Mouse (Mus musculus): ENCODE results near the gene Gm3448. TPM values are rescaled to one million over a fixed set of nuclear protein-coding genes. Genes with fewer than 3 reads are reported as not detected.
"Not testable (repeated sequence)": the region's sequence is repeated elsewhere in the genome, so short reads cannot be mapped to it uniquely, and the experiment has no call there.

The Gm3448 gene
- polyA plus RNA-seq, 1 experiment from 2014 or later, result 2.7 TPM

DNA sequence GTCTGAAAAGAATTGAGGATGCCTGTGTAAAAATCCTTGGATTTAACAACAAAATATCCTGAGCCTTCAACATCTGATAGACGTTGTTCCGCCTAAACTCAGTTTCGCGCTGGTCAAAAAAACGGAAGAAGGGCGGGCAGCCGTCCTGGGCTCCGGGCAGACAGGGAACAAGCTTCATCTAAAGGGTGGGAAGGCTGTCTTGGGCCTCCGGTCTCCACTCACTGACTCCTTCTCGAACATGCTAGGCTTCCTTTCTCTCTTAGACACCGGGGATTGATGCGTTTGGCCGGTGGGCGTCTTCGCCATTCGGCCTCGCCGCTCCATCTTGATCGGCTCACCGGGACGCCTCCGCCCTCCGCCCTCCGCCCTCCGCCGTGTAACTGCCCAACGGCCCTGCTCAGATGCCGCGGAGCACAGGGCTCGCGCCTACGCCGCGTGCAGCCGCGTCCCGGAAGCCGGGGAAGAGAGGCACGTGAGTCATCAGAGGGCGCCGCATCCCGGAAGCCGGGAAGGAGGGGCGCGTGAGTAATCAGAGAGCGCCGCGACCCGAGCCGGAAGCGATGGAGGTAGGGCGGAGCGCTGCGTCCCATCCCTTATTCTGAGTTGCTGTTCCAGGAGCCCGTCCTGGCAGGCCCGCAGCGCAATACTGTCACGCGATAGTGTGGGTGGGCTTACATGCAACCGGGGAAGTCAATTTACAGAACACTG lies 31.5 kb downstream of the Gm3448 start, which contains the start of gene Gm3435:
TSS of gene Gm3435 (plus strand) at position 471 of the 708 bp plus-strand sequence.
- not testable (repeated sequence) for H3K9ac ChIP-seq (ENCODE audit: low read depth, low read length); H3K27ac ChIP-seq (ENCODE audit: low read length); H3K4me3 ChIP-seq (ENCODE audit: low read depth, low read length); H3K27me3 ChIP-seq (ENCODE audit: control insufficient read depth, insufficient read depth, low read depth, low read length); H3K36me3 ChIP-seq (ENCODE audit: control insufficient read depth, insufficient read depth); H3K4me1 ChIP-seq (ENCODE audit: control insufficient read depth, low read depth, low read length); H3K9me3 ChIP-seq (replicated peaks; ENCODE audit: control insufficient read depth, low read length); H3K4me2 ChIP-seq (ENCODE audit: low read depth, low read length)
- WGBS (ENCODE audit: insufficient replicate concordance), result no CpG with 5 or more reads among the region's 60 CpGs
- ATAC-seq (ENCODE audit: low read depth), result peak; percentile 98

DNA sequence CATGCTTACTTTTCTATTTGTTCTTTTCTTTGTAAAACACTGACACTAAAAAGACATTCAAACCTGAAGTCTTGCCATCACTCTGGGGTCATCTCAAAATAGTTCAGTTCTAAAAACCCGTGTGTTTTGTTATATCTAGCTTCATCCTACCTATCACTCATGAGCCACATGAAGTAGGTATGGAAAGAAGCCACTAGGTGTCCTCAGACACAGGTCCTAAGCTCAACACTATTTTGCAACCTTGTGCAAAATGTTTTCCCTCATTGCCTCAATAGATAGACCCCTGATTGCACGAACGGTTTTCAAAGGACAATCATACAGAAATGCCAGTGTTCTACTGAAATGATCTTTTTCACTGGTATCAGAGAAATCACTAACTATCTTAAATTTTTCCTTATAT lies 32.2 kb downstream of the Gm3448 start:
- not testable (repeated sequence) for H3K4me3 ChIP-seq (ENCODE audit: low read depth, low read length)
- no CpG with 5 or more reads among the region's 3 CpGs for WGBS (ENCODE audit: insufficient replicate concordance)
- peak; percentile 32 for ATAC-seq (ENCODE audit: low read depth)

DNA sequence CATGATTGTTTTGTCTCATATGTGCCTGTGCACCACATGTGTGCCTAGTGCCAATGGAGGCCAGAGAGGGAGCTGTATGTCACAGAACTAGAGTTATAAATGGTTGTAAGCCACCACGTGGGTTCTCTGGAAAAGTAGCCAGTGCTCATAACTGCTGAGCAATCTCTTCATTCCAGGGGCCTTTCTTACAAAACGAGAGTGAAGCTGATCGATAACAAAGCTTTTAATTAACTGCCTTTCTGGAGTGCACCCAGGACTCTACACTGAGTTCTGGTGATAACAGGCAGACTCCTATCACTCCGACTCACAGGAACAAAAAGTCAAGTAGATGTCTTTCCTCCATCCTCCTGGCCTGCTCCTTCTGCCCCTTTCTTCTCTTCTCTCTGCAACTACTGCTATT lies 41.3 kb downstream of the Gm3448 start:
- not testable (repeated sequence) for H3K4me1 ChIP-seq (ENCODE audit: control insufficient read depth, low read depth, low read length); H3K4me3 ChIP-seq (ENCODE audit: low read depth, low read length); H3K9ac ChIP-seq (ENCODE audit: low read depth, low read length); H3K9me3 ChIP-seq (replicated peaks; ENCODE audit: control insufficient read depth, low read length); H3K36me3 ChIP-seq (ENCODE audit: control insufficient read depth, insufficient read depth); H3K4me2 ChIP-seq (ENCODE audit: low read depth, low read length); H3K27me3 ChIP-seq (ENCODE audit: control insufficient read depth, insufficient read depth, low read depth, low read length); H3K27ac ChIP-seq (ENCODE audit: low read length)
- ATAC-seq (ENCODE audit: low read depth), result peak; percentile 76
- WGBS (ENCODE audit: insufficient replicate concordance), result no CpG with 5 or more reads among the region's 4 CpGs

More for the DNA sequence above, 32.2 kb downstream of the Gm3448 start:
- H3K36me3 ChIP-seq (ENCODE audit: control insufficient read depth, insufficient read depth); H3K4me2 ChIP-seq (ENCODE audit: low read depth, low read length); H3K4me1 ChIP-seq (ENCODE audit: control insufficient read depth, low read depth, low read length); H3K9ac ChIP-seq (ENCODE audit: low read depth, low read length); H3K27me3 ChIP-seq (ENCODE audit: control insufficient read depth, insufficient read depth, low read depth, low read length); H3K27ac ChIP-seq (ENCODE audit: low read length); H3K9me3 ChIP-seq (replicated peaks; ENCODE audit: control insufficient read depth, low read length): not testable (repeated sequence)

DNA sequence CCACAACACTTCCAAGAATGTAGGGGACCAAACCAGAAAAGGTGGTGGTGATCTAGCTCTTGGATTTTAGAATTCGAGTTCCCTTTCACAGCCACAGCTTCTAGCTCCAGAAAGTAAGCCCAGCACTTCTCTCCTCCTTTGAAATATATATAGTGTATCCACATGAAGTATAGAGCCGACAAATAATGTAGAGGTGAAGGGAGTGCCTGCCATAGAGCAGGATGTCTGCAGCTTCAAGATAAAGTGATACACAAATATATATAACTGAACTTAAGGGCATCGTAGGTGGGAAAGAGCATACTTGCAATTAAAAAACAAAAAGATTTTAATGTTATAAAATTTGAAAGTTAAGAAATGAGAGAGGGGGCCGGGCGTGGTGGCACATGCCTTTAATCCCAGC lies 47.2 kb downstream of the Gm3448 start:
- not testable (repeated sequence) for H3K36me3 ChIP-seq (ENCODE audit: control insufficient read depth, insufficient read depth); H3K27ac ChIP-seq (ENCODE audit: low read length); H3K9me3 ChIP-seq (replicated peaks; ENCODE audit: control insufficient read depth, low read length); H3K27me3 ChIP-seq (ENCODE audit: control insufficient read depth, insufficient read depth, low read depth, low read length); ATAC-seq (ENCODE audit: low read depth); H3K4me2 ChIP-seq (ENCODE audit: low read depth, low read length); H3K9ac ChIP-seq (ENCODE audit: low read depth, low read length); H3K4me3 ChIP-seq (ENCODE audit: low read depth, low read length); H3K4me1 ChIP-seq (ENCODE audit: control insufficient read depth, low read depth, low read length)
- WGBS (ENCODE audit: insufficient replicate concordance), result no CpG with 5 or more reads among the region's 5 CpGs

DNA sequence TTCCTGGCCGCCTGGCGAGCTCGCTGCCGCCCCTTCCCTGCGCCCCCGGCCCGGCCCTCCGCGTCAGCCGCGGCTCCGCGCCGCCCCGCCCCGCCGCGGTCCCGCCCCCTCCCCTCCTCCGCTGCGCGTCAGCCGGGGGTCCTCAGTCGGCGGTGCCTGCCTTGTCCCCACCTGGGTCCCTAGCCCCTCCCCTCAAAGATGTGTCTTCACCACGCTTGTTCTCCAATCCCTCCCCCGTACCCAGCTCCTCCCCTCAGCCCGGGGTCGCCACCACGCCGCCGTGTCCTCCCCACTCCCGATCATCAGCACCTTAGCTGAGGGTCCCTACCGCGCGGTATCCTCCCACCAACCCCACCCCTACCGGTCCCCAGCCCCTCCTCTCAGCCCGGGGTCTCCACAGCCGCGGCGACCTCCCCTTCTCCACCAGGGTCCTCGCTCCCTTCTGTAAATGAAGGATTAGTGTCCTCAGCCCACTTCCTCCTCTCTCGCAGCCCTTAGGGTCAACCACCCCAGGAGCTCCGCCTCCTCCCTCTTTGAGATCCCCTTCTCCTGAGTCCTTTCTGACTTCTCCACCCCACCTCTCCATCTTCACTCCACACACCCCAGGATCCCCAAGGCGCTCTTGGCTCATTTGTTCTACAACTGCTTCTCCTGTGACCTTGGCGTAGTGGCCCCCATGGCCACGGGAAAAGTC lies 48.1 kb downstream of the Gm3448 start:
- peak; percentile 52 for ATAC-seq (ENCODE audit: low read depth)

DNA sequence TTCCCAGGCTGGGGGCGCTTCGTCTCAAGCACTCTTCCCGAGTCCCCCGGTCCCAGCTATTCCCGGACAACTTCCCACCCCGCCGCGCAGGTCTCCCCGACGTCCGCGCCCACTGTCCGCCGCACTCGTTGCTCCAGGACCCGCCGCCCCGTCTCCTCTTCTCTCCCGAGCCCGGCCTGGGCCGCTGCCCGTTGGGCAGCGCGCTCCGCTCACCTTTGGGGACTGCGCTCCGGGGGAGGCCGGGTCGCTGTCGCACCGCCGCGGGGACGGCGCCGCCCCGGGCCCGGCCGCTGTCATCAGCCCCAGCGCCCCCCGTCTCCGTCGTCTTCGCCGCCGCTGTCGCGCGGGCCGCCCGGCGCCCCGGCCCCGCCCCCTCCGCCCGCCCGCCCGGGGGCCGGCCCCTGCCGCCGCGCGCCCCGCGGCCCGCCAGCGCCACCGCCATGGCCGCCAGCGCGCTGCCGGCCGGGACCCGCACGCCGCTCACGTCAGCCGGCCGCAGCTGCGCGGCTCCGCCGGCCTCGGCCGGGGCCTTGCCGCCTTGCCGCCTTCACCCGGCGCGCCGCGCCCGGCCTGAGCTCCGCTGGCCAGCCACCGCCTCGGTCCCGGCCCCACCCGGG lies 48.7 kb downstream of the Gm3448 start:
- no CpG with 5 or more reads among the region's 98 CpGs for WGBS (ENCODE audit: insufficient replicate concordance)
- not testable (repeated sequence) for H3K9ac ChIP-seq (ENCODE audit: low read depth, low read length); H3K27ac ChIP-seq (ENCODE audit: low read length); H3K9me3 ChIP-seq (replicated peaks; ENCODE audit: control insufficient read depth, low read length); H3K4me3 ChIP-seq (ENCODE audit: low read depth, low read length); H3K4me1 ChIP-seq (ENCODE audit: control insufficient read depth, low read depth, low read length); H3K36me3 ChIP-seq (ENCODE audit: control insufficient read depth, insufficient read depth); H3K4me2 ChIP-seq (ENCODE audit: low read depth, low read length); H3K27me3 ChIP-seq (ENCODE audit: control insufficient read depth, insufficient read depth, low read depth, low read length)
- ATAC-seq (ENCODE audit: low read depth), result peak; percentile 81

More for the DNA sequence above, 48.1 kb downstream of the Gm3448 start:
- H3K9me3 ChIP-seq (replicated peaks; ENCODE audit: control insufficient read depth, low read length); H3K36me3 ChIP-seq (ENCODE audit: control insufficient read depth, insufficient read depth); H3K4me3 ChIP-seq (ENCODE audit: low read depth, low read length); H3K27ac ChIP-seq (ENCODE audit: low read length); H3K4me1 ChIP-seq (ENCODE audit: control insufficient read depth, low read depth, low read length); H3K9ac ChIP-seq (ENCODE audit: low read depth, low read length); H3K27me3 ChIP-seq (ENCODE audit: control insufficient read depth, insufficient read depth, low read depth, low read length); H3K4me2 ChIP-seq (ENCODE audit: low read depth, low read length): not testable (repeated sequence)
- no CpG with 5 or more reads among the region's 47 CpGs for whole genome bisulfite sequencing (ENCODE audit: insufficient replicate concordance)

DNA sequence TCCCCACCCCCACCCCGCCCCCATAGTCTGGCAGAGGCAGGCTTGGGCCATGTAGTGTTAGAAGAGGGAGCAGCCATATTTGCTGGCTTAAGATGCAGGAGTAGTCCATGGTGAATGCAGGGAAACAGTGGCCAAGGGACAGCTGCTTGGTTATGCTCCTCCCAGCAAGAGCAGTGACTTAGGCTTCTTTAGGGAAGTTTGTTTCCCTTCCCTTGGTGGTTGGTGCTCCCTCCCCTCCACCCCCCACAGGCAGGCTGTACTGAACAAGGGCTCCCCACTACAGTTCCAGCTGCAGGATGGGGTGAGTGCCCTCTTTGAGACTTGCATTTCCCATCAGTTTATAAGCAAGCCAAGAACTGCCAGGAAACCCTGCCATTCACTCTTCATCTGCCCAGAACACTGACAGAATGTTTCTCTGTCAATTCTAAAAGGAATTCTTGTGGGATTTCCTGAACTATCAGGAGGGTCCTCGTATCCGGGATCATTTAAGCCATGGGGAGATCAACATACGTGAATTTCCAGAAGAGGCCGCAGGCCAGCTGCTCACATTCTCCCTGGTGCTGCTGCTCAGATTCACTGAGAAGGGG lies 51.1 kb downstream of the Gm3448 start:
- not testable (repeated sequence) for H3K36me3 ChIP-seq (ENCODE audit: control insufficient read depth, insufficient read depth); H3K4me2 ChIP-seq (ENCODE audit: low read depth, low read length); H3K27me3 ChIP-seq (ENCODE audit: control insufficient read depth, insufficient read depth, low read depth, low read length); H3K9ac ChIP-seq (ENCODE audit: low read depth, low read length); H3K27ac ChIP-seq (ENCODE audit: low read length); H3K9me3 ChIP-seq (replicated peaks; ENCODE audit: control insufficient read depth, low read length); H3K4me3 ChIP-seq (ENCODE audit: low read depth, low read length); ATAC-seq (ENCODE audit: low read depth); H3K4me1 ChIP-seq (ENCODE audit: control insufficient read depth, low read depth, low read length)
- WGBS (ENCODE audit: insufficient replicate concordance), result 83% methylated on average over 4 of the region's 5 CpGs

DNA sequence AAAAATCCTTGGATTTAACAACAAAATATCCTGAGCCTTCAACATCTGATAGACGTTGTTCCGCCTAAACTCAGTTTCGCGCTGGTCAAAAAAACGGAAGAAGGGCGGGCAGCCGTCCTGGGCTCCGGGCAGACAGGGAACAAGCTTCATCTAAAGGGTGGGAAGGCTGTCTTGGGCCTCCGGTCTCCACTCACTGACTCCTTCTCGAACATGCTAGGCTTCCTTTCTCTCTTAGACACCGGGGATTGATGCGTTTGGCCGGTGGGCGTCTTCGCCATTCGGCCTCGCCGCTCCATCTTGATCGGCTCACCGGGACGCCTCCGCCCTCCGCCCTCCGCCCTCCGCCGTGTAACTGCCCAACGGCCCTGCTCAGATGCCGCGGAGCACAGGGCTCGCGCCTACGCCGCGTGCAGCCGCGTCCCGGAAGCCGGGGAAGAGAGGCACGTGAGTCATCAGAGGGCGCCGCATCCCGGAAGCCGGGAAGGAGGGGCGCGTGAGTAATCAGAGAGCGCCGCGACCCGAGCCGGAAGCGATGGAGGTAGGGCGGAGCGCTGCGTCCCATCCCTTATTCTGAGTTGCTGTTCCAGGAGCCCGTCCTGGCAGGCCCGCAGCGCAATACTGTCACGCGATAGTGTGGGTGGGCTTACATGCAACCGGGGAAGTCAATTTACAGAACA lies 62.8 kb downstream of the Gm3448 start, which contains the start of the genes 9030025P20Rik and Gm3417:
TSS of gene 9030025P20Rik (plus strand) at position 107 of the 677 bp plus-strand sequence.
TSS of gene Gm3417 (minus strand) at position 429 of the 677 bp plus-strand sequence.
- not testable (repeated sequence) for H3K9ac ChIP-seq (ENCODE audit: low read depth, low read length); H3K4me3 ChIP-seq (ENCODE audit: low read depth, low read length); H3K27ac ChIP-seq (ENCODE audit: low read length); H3K36me3 ChIP-seq (ENCODE audit: control insufficient read depth, insufficient read depth); H3K4me1 ChIP-seq (ENCODE audit: control insufficient read depth, low read depth, low read length); H3K27me3 ChIP-seq (ENCODE audit: control insufficient read depth, insufficient read depth, low read depth, low read length); H3K9me3 ChIP-seq (replicated peaks; ENCODE audit: control insufficient read depth, low read length); H3K4me2 ChIP-seq (ENCODE audit: low read depth, low read length)
- ATAC-seq (ENCODE audit: low read depth), result peak; percentile 98
- WGBS (ENCODE audit: insufficient replicate concordance), result no CpG with 5 or more reads among the region's 60 CpGs
